Mouse (Mus musculus) embryonic fibroblast, embryonic 13.5 days (primary cell): ENCODE data around the gene Bnip3. TPM values are rescaled to one million over a fixed set of nuclear protein-coding genes. Genes with fewer than 3 reads are reported as not detected.

Experiments used
- H3K27ac ChIP-seq: 2 replicates; pipeline ENCODE4 v1.5.1; 2012; ENCODE audit warnings: low read length, control low read depth, inconsistent platforms; ENCODE audit not compliant: insufficient read depth
- H3K4me1 ChIP-seq: 2 replicates; pipeline ENCODE4 v1.6.1; 2011; ENCODE audit warnings: low read length; ENCODE audit not compliant: control insufficient read depth, insufficient read depth
- H3K4me3 ChIP-seq: 2 replicates; pipeline ENCODE4 v1.5.1; 2011; ENCODE audit warnings: mild to moderate bottlenecking, control low read depth, low read length; ENCODE audit not compliant: insufficient read depth
- CTCF ChIP-seq: IDR thresholded peaks from 2 replicates; pipeline ENCODE4 v1.5.1; 2011; ENCODE audit warnings: mild to moderate bottlenecking, control low read depth, low read length, moderate library complexity, borderline replicate concordance; ENCODE audit not compliant: insufficient read depth
- POLR2A ChIP-seq: IDR thresholded peaks from 2 replicates; pipeline ENCODE4 v1.6.1; 2011; ENCODE audit warnings: low read depth, mild to moderate bottlenecking, control low read depth, low read length, moderate library complexity
- polyA plus RNA-seq: library from polyadenylated mRNA; stranded (reverse); fragments of >200 nt; gene quantifications from 2 replicates; pipeline ENCODE4 v1.2.4, GENCODE M21; 2011; ENCODE audit warnings: low read depth; ENCODE audit not compliant: missing spikeins, insufficient read length

Gene Bnip3
- polyA plus RNA-seq, 1 experiment = 55.0 TPM

DNA sequence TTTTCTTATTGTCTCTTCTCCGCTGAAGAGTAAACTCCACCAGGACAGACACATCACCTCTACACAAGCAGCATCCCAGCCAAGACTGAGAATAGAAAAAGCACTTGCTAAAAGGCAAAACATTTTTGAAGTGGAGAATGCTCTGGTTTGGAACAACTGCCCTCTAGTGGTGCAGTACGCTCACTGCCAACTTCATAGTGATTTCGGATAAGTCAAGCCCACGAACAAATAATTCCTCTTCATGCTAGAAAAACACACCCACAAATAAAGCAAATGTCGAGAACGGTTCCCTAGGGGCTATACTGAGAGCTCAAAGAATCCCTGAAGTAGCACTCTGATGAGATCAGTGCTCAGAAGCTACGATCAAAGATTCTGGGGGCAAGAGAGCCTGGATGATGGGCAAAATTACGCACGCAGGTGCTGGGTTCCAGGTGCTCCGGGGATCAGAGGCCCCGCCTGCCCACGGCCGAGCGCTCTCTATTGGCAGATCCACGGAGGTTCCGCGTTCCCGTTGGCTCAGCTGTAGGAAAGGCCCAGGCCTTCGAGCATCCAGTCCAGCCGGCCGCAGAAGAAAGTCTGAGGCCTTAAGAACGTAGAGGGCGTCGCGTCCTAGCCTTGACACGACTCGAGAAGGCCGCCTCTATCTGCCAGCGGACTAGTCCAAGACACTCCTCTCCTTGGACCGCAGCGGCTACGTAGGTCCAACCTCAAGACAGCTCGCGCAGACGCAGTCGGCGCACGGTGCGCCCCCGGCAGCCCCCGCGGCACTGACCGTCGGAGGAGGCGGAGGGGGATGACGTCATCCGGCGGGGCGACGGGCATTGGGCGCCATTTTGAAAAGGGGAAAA is 63.6 kb downstream of the Bnip3 start, which contains the start of the genes Ppp2r2d and Mapk1ip1:
Ppp2r2d (plus strand) TSS at position 536 of the 848 bp plus-strand sequence.
Mapk1ip1 (minus strand) TSS at position 730 of the 848 bp plus-strand sequence.
- peak within 1 kb of the TSS; percentile 88 for H3K27ac ChIP-seq
- TF ChIP-seq CTCF (0 out of 2 replicates have a peak, but pooled peaks have one; percentile 16), POLR2A (peak; percentile 95)
- H3K4me1 ChIP-seq = peaks cover 12% of the 10 kb centered on the region
- peak within 1 kb of the TSS; percentile 97 for H3K4me3 ChIP-seq

DNA sequence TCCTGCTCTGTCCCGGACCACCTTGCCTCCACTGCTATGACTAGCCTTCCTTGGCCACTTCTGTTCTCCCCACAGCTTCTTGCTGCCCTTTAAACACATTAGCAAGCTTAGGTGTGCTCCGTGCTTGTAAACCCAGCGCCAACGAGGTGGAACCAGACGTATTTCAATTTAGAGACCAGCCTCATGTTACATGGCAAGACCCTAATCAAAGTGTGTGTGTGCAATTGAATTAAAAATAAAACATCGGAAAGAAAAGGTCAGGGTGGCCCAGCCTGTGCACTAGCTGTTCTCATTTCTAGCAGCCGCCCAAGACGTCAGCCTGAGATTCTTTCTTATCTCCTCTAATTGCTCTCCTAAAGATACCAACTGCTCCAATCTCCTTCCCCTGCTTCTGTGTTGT is 64.2 kb downstream of the Bnip3 start:
- Histone ChIP-seq H3K4me1 (peaks cover 12% of the 10 kb centered on the region), H3K27ac (no peak overlapping the region), H3K4me3 (peak overlapping the region; percentile 97)
- TF ChIP-seq CTCF (no peak), POLR2A (no peak)

GRCm38 (mm10) chr7:138843421-138843820 is 65.9 kb downstream of the Bnip3 start:
- Histone ChIP-seq H3K27ac (no peak overlapping the region), H3K4me3 (no peak overlapping the region), H3K4me1 (peaks cover 11% of the 10 kb centered on the region)
- TF ChIP-seq POLR2A (no peak), CTCF (no peak)

- peaks cover 6% of the 10 kb centered on the region; the same call in 1 of the 2 replicates for H3K4me1 ChIP-seq
- no peak overlapping the region for H3K4me3 ChIP-seq
- no peak overlapping the region for H3K27ac ChIP-seq
- TF ChIP-seq CTCF = no peak
- no peak for TF ChIP-seq POLR2A
Observed at GRCm38 (mm10) chr7:138841436-138842151, 67.7 kb downstream of the Bnip3 start.

Other genes with a start within 250 kb of the Bnip3 start
- 49.2 and 69.8 TPM in 2 replicates for gene Ppp2r2d, start 63.4 kb downstream of the Bnip3 start, polyA plus RNA-seq
- gene Mapk1ip1, start 63.2 kb downstream of the Bnip3 start, polyA plus RNA-seq = 9.3 and 12.4 TPM in 2 replicates
- 0.33 TPM in 1 of 2 replicates, not detected in the other for gene Jakmip3, start 31.2 kb upstream of the Bnip3 start, polyA plus RNA-seq
- 3.6 and 3.7 TPM in 2 replicates for gene Dpysl4, start 176.5 kb upstream of the Bnip3 start, polyA plus RNA-seq